Mouse (Mus musculus) testis, adult 2 months (tissue): ENCODE measurements at regions not wholly inside any gene's neighbourhood (a gene's known extent, or its start where the extent isn't known, plus 50 kb on each side); places are given as distances from the start of the nearest gene placed in this dataset.

ENCODE experiments used
- H3K27ac ChIP-seq: fragments of 200-500 bp; 2 replicates; pipeline ENCODE4 v1.5.1; 2012; ENCODE audit warnings: low read depth, low read length; ENCODE audit not compliant: control insufficient read depth, insufficient read depth
- H3K27me3 ChIP-seq: fragments of 200-500 bp; 2 replicates; pipeline ENCODE4 v1.6.1; 2012; ENCODE audit warnings: mild to moderate bottlenecking, low read length, moderate library complexity; ENCODE audit not compliant: control insufficient read depth, insufficient read depth
- H3K36me3 ChIP-seq: fragments of 200-500 bp; 2 replicates; pipeline ENCODE4 v1.6.1; 2012; ENCODE audit warnings: mild to moderate bottlenecking, low read length; ENCODE audit not compliant: control insufficient read depth, insufficient read depth
- H3K4me1 ChIP-seq: fragments of 200-500 bp; 2 replicates; pipeline ENCODE4 v1.6.1; 2012; ENCODE audit warnings: low read length; ENCODE audit not compliant: control insufficient read depth, insufficient read depth
- H3K4me3 ChIP-seq: fragments of 200-500 bp; 2 replicates; pipeline ENCODE4 v1.5.1; 2012; ENCODE audit warnings: low read depth, mild to moderate bottlenecking, low read length, moderate library complexity, mixed read lengths; ENCODE audit not compliant: control insufficient read depth
- CTCF ChIP-seq: fragments of 200-500 bp; IDR thresholded peaks from 2 replicates; pipeline ENCODE4 v1.5.1; 2012; ENCODE audit warnings: low read depth, mild to moderate bottlenecking, inconsistent platforms, low read length, moderate library complexity; ENCODE audit not compliant: control insufficient read depth, insufficient read depth, insufficient replicate concordance
- POLR2A ChIP-seq: fragments of 200-500 bp; IDR thresholded peaks from 2 replicates; pipeline ENCODE4 v1.6.1; 2012; ENCODE audit warnings: low read depth, mild to moderate bottlenecking, inconsistent platforms, low read length, moderate library complexity; ENCODE audit not compliant: control insufficient read depth

DNA sequence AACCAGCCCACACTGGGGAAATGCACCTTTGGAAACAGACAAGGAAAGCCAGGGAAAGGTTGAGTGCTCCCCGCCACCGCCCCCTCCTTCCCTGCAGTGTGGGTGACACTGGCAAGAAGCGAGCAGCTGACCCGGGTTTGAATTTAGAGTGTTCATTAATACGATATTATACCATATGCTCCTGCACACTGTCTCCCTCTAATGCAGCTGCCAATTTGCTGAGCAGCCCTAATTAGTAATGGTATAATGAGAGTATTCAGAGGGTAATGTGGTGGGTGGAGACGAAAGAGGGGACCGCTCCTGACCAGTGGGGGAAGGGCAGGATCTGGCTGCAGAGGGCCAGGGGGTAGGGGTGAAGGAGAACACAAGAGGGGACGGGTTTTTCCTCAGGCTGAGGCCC lies 111.9 kb upstream of the Lhx1 start:
- Histone ChIP-seq H3K27me3 (no peaks in the 10 kb centered on the region; the same call in 1 of the 2 replicates), H3K4me3 (no peak overlapping the region), H3K27ac (no peak overlapping the region), H3K36me3 (no peaks in the 10 kb centered on the region), H3K4me1 (peaks cover 2% of the 10 kb centered on the region)
- TF ChIP-seq CTCF (no peak), POLR2A (no peak)

DNA sequence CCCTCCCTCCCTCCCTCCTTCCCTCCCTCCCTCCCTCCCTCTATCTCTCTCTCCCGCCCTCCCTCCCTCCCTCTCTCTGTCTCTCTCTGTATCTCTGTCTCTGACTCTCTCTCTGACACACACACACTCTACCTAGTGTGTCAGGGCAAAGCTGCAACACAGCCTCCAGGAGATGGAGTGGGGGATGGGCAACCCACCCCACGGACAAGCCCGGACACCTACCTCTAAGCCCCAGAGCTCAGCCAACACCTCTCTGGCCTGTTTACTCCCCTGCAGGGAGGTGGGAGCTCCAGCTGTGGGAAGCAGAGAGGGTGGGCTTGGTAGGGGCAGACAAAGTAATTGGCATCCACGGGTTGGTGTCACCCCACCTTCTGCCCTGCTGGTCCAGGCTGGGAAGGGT lies 109.7 kb upstream of the Lhx1 start:
- no peaks in the 10 kb centered on the region for H3K36me3 ChIP-seq
- TF ChIP-seq POLR2A = no peak
- no peak for TF ChIP-seq CTCF
- H3K4me1 ChIP-seq = no peaks in the 10 kb centered on the region
- H3K27me3 ChIP-seq = no peaks in the 10 kb centered on the region
- no peak overlapping the region for H3K27ac ChIP-seq
- H3K4me3 ChIP-seq = no peak overlapping the region

DNA sequence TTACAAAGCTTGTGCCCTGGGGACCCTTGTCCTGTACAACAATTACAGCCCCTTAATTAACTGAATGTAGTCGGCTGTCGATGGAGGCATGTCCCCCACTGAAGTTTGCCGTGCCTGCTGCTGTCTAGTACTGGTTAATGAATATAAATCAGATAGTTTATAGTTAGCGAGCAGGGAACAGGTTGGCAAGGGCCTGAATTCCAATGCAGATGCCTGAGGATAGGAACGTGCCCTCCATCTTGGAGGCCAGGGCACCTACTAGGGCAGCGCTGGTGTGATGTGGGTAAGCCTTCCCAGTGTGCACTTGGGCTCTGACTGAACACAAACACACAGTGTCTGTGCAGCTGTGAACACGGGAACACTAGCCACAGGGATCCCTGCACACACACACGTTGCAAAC lies 108.0 kb upstream of the Lhx1 start:
- H3K4me3 ChIP-seq = no peak overlapping the region
- no peak overlapping the region for H3K27ac ChIP-seq
- H3K36me3 ChIP-seq = no peaks in the 10 kb centered on the region
- TF ChIP-seq CTCF (no peak), POLR2A (no peak)
- no peaks in the 10 kb centered on the region for H3K4me1 ChIP-seq
- H3K27me3 ChIP-seq = no peaks in the 10 kb centered on the region

DNA sequence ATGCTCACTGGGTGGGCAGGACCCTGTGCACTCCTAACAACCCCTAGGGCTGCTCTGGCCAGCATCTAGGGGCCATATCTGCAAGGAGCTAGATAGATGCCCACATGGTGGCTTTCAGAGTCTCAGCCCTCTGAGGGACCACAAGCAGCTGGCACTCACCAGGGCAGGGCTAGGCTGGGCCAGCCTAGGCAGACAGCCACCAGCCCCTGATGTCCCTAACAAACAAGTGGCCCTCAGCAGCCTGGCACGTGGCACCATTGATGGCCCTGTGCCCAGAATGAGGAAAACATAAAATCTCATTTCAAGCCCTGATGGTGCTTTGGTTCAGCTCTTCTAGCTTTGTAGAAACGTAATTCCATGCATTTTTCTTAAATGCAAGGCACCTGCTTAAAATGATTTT lies 102.8 kb upstream of the Lhx1 start:
- no peak for TF ChIP-seq POLR2A
- TF ChIP-seq CTCF = no peak
- H3K4me3 ChIP-seq = no peak overlapping the region
- no peaks in the 10 kb centered on the region for H3K4me1 ChIP-seq
- no peaks in the 10 kb centered on the region for H3K27me3 ChIP-seq
- no peak overlapping the region for H3K27ac ChIP-seq
- no peaks in the 10 kb centered on the region for H3K36me3 ChIP-seq

DNA sequence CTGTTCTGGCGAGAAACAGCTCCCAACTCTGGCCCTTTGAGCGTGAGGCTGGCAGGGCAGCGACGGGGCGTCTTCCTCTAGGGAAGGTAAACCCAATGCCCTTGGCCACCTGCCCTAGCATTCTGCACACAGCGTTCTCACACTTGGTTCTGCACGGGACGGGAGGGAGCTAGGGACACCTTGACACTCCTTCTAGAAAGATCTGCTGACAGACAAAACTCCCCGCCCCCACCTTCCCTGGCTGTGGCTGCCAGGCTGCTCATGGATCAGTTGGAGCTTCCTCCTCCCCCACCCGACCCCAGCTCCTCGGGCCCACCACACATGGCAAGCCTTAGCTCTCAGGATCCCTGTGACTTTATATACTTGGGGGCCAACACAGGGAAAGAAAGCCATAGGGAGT lies 102.3 kb upstream of the Lhx1 start:
- TF ChIP-seq CTCF = no peak
- TF ChIP-seq POLR2A = no peak
- Histone ChIP-seq H3K4me1 (no peaks in the 10 kb centered on the region), H3K36me3 (no peaks in the 10 kb centered on the region), H3K4me3 (no peak overlapping the region), H3K27ac (no peak overlapping the region), H3K27me3 (no peaks in the 10 kb centered on the region)

- no peak overlapping the region for H3K4me3 ChIP-seq
- no peak overlapping the region for H3K27ac ChIP-seq
- H3K4me1 ChIP-seq = no peaks in the 10 kb centered on the region
- H3K36me3 ChIP-seq = no peaks in the 10 kb centered on the region
- no peaks in the 10 kb centered on the region for H3K27me3 ChIP-seq
- TF ChIP-seq CTCF (no peak), POLR2A (no peak)
Measured at GRCm38 (mm10) chr11:84627259-84627658, 101.9 kb upstream of the Lhx1 start.

GRCm38 (mm10) chr11:84624100-84624499 lies 98.8 kb upstream of the Lhx1 start:
- H3K27ac ChIP-seq = no peak overlapping the region

GRCm38 (mm10) chr11:84619713-84620112 lies 94.4 kb upstream of the Lhx1 start:
- Histone ChIP-seq H3K36me3 (no peaks in the 10 kb centered on the region), H3K4me1 (no peaks in the 10 kb centered on the region), H3K27ac (no peak overlapping the region), H3K4me3 (no peak overlapping the region), H3K27me3 (no peaks in the 10 kb centered on the region)
- TF ChIP-seq POLR2A = no peak
- TF ChIP-seq CTCF = no peak

More at GRCm38 (mm10) chr11:84624100-84624499, 98.8 kb upstream of the Lhx1 start:
- H3K4me3 ChIP-seq = no peak overlapping the region
- H3K4me1 ChIP-seq = no peaks in the 10 kb centered on the region
- TF ChIP-seq CTCF (no peak), POLR2A (no peak)
- H3K36me3 ChIP-seq = no peaks in the 10 kb centered on the region
- no peaks in the 10 kb centered on the region for H3K27me3 ChIP-seq
